Mouse (Mus musculus): ENCODE measurements around the gene Clstn1. TPM values are rescaled to one million over a fixed set of nuclear protein-coding genes. Genes with fewer than 3 reads are reported as not detected.

The Clstn1 gene
- polyA plus RNA-seq, 1 experiment: 60.5 TPM

DNA sequence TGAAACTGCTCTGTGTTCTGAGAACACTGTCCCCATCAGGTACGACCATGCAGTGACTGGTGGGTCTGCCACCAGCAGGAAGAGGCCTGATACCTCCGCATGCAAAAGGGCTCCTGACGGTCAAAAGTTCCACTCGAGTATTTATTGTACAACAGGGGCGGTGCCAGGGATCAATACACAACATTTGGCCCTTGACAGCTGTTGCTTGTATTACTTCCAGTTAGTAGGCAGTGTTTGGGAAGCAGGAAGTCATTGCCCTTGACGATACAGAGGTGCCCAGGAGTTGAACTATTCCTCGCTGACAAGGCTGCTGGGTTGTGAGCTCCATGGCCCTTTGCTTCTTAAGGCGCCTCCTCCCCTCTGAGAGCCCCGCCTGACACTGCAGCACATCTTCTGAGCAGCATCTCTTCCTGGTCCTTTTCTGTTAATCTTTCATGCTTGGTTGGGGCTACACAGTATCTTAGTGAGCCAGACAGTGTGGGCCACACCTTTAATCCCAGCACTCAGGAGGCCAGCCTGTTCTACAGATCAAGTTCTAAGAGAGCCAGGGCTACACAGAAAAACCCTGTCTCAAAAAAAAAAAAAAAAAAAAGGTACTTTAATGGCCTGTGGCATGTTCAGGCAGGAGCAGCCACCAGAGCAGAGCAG lies 39.3 kb upstream of the Clstn1 start:
- no peaks in the 10 kb centered on the region for H3K4me1 ChIP-seq (ENCODE audit: control insufficient read depth, insufficient read depth, low read length)
- TF ChIP-seq CTCF (IDR thresholded peaks at IDR 0.05; ENCODE audit: low read depth, low read length) (no peak), EP300 (IDR thresholded peaks at IDR 0.05; ENCODE audit: insufficient read depth, low read depth, low read length) (no peak), POLR2A (IDR thresholded peaks at IDR 0.05; ENCODE audit: insufficient read depth, low read length) (no peak)
- H3K9ac ChIP-seq (ENCODE audit: low read depth, poor library complexity, severe bottlenecking): no peak overlapping the region
- no peaks in the 10 kb centered on the region for H3K9me3 ChIP-seq (replicated peaks; ENCODE audit: control insufficient read depth, insufficient read depth, low read length, poor library complexity, severe bottlenecking)
- peak overlapping the region; percentile 1; the same call in 1 of the 2 replicates for H3K4me3 ChIP-seq (ENCODE audit: low read depth, low read length)
- H3K27ac ChIP-seq (ENCODE audit: insufficient read depth, low read length): no peak overlapping the region
- H3K27me3 ChIP-seq (ENCODE audit: control insufficient read depth, insufficient read depth, low read length, poor library complexity, severe bottlenecking): no peaks in the 10 kb centered on the region
- no peaks in the 10 kb centered on the region for H3K36me3 ChIP-seq (ENCODE audit: control insufficient read depth, insufficient read depth, low read length, poor library complexity, severe bottlenecking)

DNA sequence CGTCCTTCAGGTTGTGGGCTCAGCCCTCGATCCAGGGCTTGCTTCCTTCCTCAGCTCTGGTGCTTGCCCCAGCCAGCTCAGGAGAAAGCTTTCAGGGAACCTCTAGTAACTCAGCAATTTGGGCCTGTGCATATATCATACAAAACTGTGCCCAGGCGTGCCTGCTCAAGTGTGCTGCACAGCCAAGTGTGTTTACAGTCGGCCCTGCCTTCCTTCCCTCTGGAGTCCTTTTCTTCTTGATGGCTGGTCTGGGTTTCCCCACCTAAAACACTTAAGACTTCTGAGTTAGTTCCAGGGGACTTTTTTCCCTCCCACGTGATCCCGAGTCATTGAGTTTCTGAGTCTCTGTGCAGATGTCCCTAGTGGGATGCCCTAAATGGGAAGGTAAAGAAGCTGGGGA lies 38.7 kb upstream of the Clstn1 start:
- Histone ChIP-seq H3K9me3 (replicated peaks; ENCODE audit: control insufficient read depth, insufficient read depth, low read length, poor library complexity, severe bottlenecking) (no peaks in the 10 kb centered on the region), H3K27me3 (ENCODE audit: control insufficient read depth, insufficient read depth, low read length, poor library complexity, severe bottlenecking) (no peaks in the 10 kb centered on the region), H3K36me3 (ENCODE audit: control insufficient read depth, insufficient read depth, low read length, poor library complexity, severe bottlenecking) (no peaks in the 10 kb centered on the region), H3K4me3 (ENCODE audit: low read depth, low read length) (no peak overlapping the region), H3K4me1 (ENCODE audit: control insufficient read depth, insufficient read depth, low read length) (no peaks in the 10 kb centered on the region), H3K27ac (ENCODE audit: insufficient read depth, low read length) (no peak overlapping the region), H3K9ac (ENCODE audit: low read depth, poor library complexity, severe bottlenecking) (no peak overlapping the region)
- TF ChIP-seq POLR2A (IDR thresholded peaks at IDR 0.05; ENCODE audit: insufficient read depth, low read length) (no peak), CTCF (IDR thresholded peaks at IDR 0.05; ENCODE audit: low read depth, low read length) (no peak), EP300 (IDR thresholded peaks at IDR 0.05; ENCODE audit: insufficient read depth, low read depth, low read length) (no peak)

DNA sequence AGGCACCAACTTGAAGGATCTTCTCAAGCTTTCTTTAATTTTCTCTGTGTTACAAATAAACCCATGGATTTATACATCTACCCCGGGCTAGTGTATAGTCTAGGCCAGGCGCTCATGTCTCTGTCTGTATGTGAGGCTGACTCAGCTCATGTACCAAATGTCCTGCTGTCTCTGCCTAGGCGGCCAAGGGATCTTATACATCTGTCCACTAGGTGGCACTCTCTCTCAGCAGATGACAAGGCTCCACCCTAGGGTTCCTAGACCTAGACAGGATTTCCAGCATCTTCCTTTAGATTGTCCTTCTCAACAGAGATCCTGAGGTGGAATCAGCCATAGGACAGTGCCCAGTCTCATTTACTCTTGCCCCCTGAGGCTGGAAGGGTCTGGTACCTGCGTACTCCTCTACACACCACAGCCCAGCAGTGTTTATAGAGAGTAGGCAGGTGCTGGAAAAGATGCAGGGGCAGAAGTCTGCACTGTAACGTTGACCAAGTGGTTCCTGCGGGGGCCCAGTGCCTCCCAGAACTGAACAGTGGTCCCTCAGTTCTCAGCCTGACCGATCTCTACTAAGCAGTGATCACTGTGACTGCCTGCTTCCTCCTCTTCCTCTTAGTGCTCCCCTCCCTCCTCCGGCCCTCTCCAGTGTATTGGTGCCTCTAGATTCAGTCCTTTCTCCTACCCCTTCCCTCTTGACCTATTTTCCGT lies 36.9 kb upstream of the Clstn1 start:
- no peaks in the 10 kb centered on the region for H3K4me1 ChIP-seq (ENCODE audit: control insufficient read depth, insufficient read depth, low read length)
- no peak overlapping the region for H3K27ac ChIP-seq (ENCODE audit: insufficient read depth, low read length)
- no peaks in the 10 kb centered on the region for H3K9me3 ChIP-seq (replicated peaks; ENCODE audit: control insufficient read depth, insufficient read depth, low read length, poor library complexity, severe bottlenecking)
- H3K27me3 ChIP-seq (ENCODE audit: control insufficient read depth, insufficient read depth, low read length, poor library complexity, severe bottlenecking): no peaks in the 10 kb centered on the region
- no peak overlapping the region for H3K9ac ChIP-seq (ENCODE audit: low read depth, poor library complexity, severe bottlenecking)
- H3K36me3 ChIP-seq (ENCODE audit: control insufficient read depth, insufficient read depth, low read length, poor library complexity, severe bottlenecking): no peaks in the 10 kb centered on the region
- H3K4me3 ChIP-seq (ENCODE audit: low read depth, low read length): no peak overlapping the region
- peak; percentile 86 for TF ChIP-seq CTCF (IDR thresholded peaks at IDR 0.05; ENCODE audit: low read depth, low read length)
- TF ChIP-seq POLR2A (IDR thresholded peaks at IDR 0.05; ENCODE audit: insufficient read depth, low read length): no peak

DNA sequence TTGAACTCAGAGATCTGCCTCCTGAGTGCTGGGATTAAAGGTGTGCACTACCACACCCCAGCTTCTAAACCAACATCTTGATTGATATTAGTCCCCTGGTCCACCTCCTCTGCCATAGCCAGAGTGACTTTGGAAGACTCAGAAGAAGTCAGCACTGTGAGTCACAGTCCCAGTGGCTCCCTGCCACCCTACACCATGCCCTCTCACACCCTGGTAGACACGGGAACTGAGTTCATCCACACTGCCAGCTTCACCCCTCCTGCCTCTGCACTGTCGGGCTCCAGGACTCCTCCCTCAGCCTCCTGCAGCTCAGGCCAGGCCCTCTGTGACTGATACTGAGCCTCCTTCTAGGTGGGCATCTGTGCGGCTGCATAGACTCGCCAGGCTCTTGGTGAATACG lies 35.4 kb upstream of the Clstn1 start:
- H3K27me3 ChIP-seq (ENCODE audit: control insufficient read depth, insufficient read depth, low read length, poor library complexity, severe bottlenecking): no peaks in the 10 kb centered on the region
- H3K4me3 ChIP-seq (ENCODE audit: low read depth, low read length): no peak overlapping the region
- H3K27ac ChIP-seq (ENCODE audit: insufficient read depth, low read length): no peak overlapping the region
- H3K9ac ChIP-seq (ENCODE audit: low read depth, poor library complexity, severe bottlenecking): no peak overlapping the region
- no peaks in the 10 kb centered on the region for H3K9me3 ChIP-seq (replicated peaks; ENCODE audit: control insufficient read depth, insufficient read depth, low read length, poor library complexity, severe bottlenecking)
- no peaks in the 10 kb centered on the region for H3K36me3 ChIP-seq (ENCODE audit: control insufficient read depth, insufficient read depth, low read length, poor library complexity, severe bottlenecking)
- TF ChIP-seq POLR2A (IDR thresholded peaks at IDR 0.05; ENCODE audit: insufficient read depth, low read length) (no peak), CTCF (IDR thresholded peaks at IDR 0.05; ENCODE audit: low read depth, low read length) (no peak), EP300 (IDR thresholded peaks at IDR 0.05; ENCODE audit: insufficient read depth, low read depth, low read length) (no peak)
- no peaks in the 10 kb centered on the region for H3K4me1 ChIP-seq (ENCODE audit: control insufficient read depth, insufficient read depth, low read length)

DNA sequence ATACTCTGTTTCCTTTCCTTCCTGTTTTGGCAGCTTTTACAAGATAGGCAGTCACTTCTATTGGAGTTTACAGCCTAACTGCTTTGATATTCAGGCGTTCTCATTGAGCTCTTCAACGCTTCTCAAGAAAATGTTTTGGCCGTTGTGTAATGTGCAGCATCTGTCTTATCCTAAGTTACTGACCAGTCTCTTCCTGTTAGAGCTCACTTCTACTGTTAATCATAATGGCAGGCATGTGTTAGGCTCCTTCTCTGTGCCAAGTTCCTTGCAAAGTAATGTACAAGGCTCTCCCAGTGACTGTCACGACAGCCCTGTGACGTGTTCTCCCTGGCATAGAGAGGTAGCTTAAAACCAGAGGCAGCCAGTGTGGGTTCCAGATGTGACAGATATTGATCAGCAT lies 34.6 kb upstream of the Clstn1 start:
- no peaks in the 10 kb centered on the region for H3K36me3 ChIP-seq (ENCODE audit: control insufficient read depth, insufficient read depth, low read length, poor library complexity, severe bottlenecking)
- TF ChIP-seq CTCF (IDR thresholded peaks at IDR 0.05; ENCODE audit: low read depth, low read length) (no peak), EP300 (IDR thresholded peaks at IDR 0.05; ENCODE audit: insufficient read depth, low read depth, low read length) (no peak), POLR2A (IDR thresholded peaks at IDR 0.05; ENCODE audit: insufficient read depth, low read length) (no peak)
- no peaks in the 10 kb centered on the region for H3K9me3 ChIP-seq (replicated peaks; ENCODE audit: control insufficient read depth, insufficient read depth, low read length, poor library complexity, severe bottlenecking)
- H3K4me1 ChIP-seq (ENCODE audit: control insufficient read depth, insufficient read depth, low read length): no peaks in the 10 kb centered on the region
- no peak overlapping the region for H3K4me3 ChIP-seq (ENCODE audit: low read depth, low read length)
- H3K27ac ChIP-seq (ENCODE audit: insufficient read depth, low read length): no peak overlapping the region
- H3K27me3 ChIP-seq (ENCODE audit: control insufficient read depth, insufficient read depth, low read length, poor library complexity, severe bottlenecking): no peaks in the 10 kb centered on the region
- H3K9ac ChIP-seq (ENCODE audit: low read depth, poor library complexity, severe bottlenecking): no peak overlapping the region

DNA sequence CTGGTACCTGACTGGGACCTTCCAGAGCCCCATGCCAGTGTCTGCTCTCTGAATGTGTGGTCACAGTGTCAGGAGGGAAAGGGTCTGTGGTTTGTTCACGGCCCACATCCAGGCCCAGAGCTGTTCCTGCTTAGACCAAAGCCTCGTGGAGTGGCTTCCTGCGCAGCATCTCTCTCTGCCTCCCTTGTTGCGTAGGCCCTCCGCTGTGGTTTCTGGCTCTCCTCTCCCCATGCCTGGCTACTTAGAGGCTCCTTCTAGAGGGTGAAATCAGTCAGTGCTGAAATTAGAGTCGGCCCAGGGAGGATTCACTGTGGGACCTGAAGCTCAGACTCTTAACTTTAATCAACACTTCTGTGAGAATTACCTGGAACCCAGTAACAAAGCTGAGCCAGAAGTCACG lies 32.4 kb upstream of the Clstn1 start:
- H3K4me3 ChIP-seq (ENCODE audit: low read depth, low read length): no peak overlapping the region
- H3K9ac ChIP-seq (ENCODE audit: low read depth, poor library complexity, severe bottlenecking): no peak overlapping the region
- no peaks in the 10 kb centered on the region for H3K27me3 ChIP-seq (ENCODE audit: control insufficient read depth, insufficient read depth, low read length, poor library complexity, severe bottlenecking)
- H3K27ac ChIP-seq (ENCODE audit: insufficient read depth, low read length): no peak overlapping the region
- TF ChIP-seq POLR2A (IDR thresholded peaks at IDR 0.05; ENCODE audit: insufficient read depth, low read length): no peak
- H3K4me1 ChIP-seq (ENCODE audit: control insufficient read depth, insufficient read depth, low read length): no peaks in the 10 kb centered on the region
- H3K36me3 ChIP-seq (ENCODE audit: control insufficient read depth, insufficient read depth, low read length, poor library complexity, severe bottlenecking): no peaks in the 10 kb centered on the region
- H3K9me3 ChIP-seq (replicated peaks; ENCODE audit: control insufficient read depth, insufficient read depth, low read length, poor library complexity, severe bottlenecking): no peaks in the 10 kb centered on the region

Measured in ES-Bruce4 (cell line).